Mouse (Mus musculus): ENCODE measurements around the gene E2f2. TPM values are rescaled to one million over a fixed set of nuclear protein-coding genes. Genes with fewer than 3 reads are reported as not detected.
A peak's percentile ranks its signal among the peaks of the same experiment; 100 is the strongest.

The E2f2 gene
- total and polyA plus RNA-seq, 2 experiments from 2014 or later, result 0.46 to 2.0 TPM

- TF ChIP-seq CTCF (IDR thresholded peaks at IDR 0.05), result no peak
- ATAC-seq (ENCODE audit: low FRiP score) (no peak), DNase-seq (ENCODE audit: low spot score) (no peak)
- Histone ChIP-seq H3K36me3 (ENCODE audit: insufficient read depth, low read length) (no peaks in the 10 kb centered on the region), H3K9me3 (ENCODE audit: low read length) (no peaks in the 10 kb centered on the region), H3K4me1 (ENCODE audit: insufficient read depth, low read length) (no peaks in the 10 kb centered on the region), H3K27ac (ENCODE audit: low read depth, low read length) (no peak overlapping the region), H3K9ac (replicated peaks; ENCODE audit: low read length, poor library complexity, severe bottlenecking) (no peak overlapping the region), H3K4me3 (ENCODE audit: low read depth, low read length) (no peak overlapping the region), H3K4me2 (ENCODE audit: low read depth, low read length, poor library complexity, severe bottlenecking) (no peak overlapping the region), H3K27me3 (ENCODE audit: insufficient read depth, low read length) (no peaks in the 10 kb centered on the region)
- 87% methylated on average over 23 of the region's 23 CpGs for WGBS
These were observed 14.7 kb downstream of the E2f2 start for GRCm38 (mm10) chr4:136186739-136187472.

- DNase-seq (ENCODE audit: low spot score) (no peak), ATAC-seq (ENCODE audit: low FRiP score) (no peak)
- Histone ChIP-seq H3K4me3 (ENCODE audit: low read depth, low read length) (no peak overlapping the region), H3K4me2 (ENCODE audit: low read depth, low read length, poor library complexity, severe bottlenecking) (no peak overlapping the region), H3K36me3 (ENCODE audit: insufficient read depth, low read length) (no peaks in the 10 kb centered on the region), H3K9me3 (ENCODE audit: low read length) (no peaks in the 10 kb centered on the region), H3K4me1 (ENCODE audit: insufficient read depth, low read length) (no peaks in the 10 kb centered on the region), H3K27ac (ENCODE audit: low read depth, low read length) (no peak overlapping the region), H3K9ac (replicated peaks; ENCODE audit: low read length, poor library complexity, severe bottlenecking) (no peak overlapping the region), H3K27me3 (ENCODE audit: insufficient read depth, low read length) (no peaks in the 10 kb centered on the region)
- WGBS, result 83% methylated on average over 6 of the region's 6 CpGs
- TF ChIP-seq CTCF (IDR thresholded peaks at IDR 0.05), result peak; percentile 21; the same call in 1 of the 2 replicates
These were observed 17.0 kb downstream of the E2f2 start for GRCm38 (mm10) chr4:136188973-136189737.

DNA sequence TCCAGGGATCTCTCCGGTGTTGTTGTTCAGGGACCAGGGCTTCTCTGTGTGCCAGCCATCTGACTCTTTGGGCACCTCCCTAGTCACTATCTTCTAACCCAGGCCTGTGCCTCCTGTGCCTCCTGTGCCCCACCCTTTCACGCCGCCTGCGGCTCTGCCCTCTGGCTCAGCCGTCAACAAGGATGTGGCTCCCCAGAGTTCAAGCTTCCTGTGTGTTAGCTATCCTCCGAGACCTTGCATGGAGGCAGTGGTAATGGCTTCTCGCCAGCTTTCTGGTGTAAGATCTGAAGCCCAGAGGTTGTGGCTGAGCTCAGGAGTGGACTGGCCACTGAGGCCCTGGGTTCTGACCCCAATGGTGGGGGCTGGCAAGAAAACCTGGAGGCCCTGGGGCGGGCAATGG lies 17.7 kb downstream of the E2f2 start:
- H3K27me3 ChIP-seq (ENCODE audit: insufficient read depth, low read length), result no peaks in the 10 kb centered on the region
- TF ChIP-seq CTCF (IDR thresholded peaks at IDR 0.05), result no peak
- H3K36me3 ChIP-seq (ENCODE audit: insufficient read depth, low read length), result no peaks in the 10 kb centered on the region
- H3K4me1 ChIP-seq (ENCODE audit: insufficient read depth, low read length), result no peaks in the 10 kb centered on the region
- no peak for DNase-seq (ENCODE audit: low spot score)
- WGBS, result 91% methylated on average over 8 of the region's 8 CpGs
- no peak overlapping the region for H3K4me2 ChIP-seq (ENCODE audit: low read depth, low read length, poor library complexity, severe bottlenecking)
- H3K9ac ChIP-seq (replicated peaks; ENCODE audit: low read length, poor library complexity, severe bottlenecking), result no peak overlapping the region
- H3K4me3 ChIP-seq (ENCODE audit: low read depth, low read length), result no peak overlapping the region
- H3K27ac ChIP-seq (ENCODE audit: low read depth, low read length), result no peak overlapping the region
- H3K9me3 ChIP-seq (ENCODE audit: low read length), result no peaks in the 10 kb centered on the region
- ATAC-seq (ENCODE audit: low FRiP score), result no peak

GRCm38 (mm10) chr4:136193571-136193970 lies 21.4 kb downstream of the E2f2 start:
- Histone ChIP-seq H3K4me2 (ENCODE audit: low read depth, low read length, poor library complexity, severe bottlenecking) (no peak overlapping the region), H3K9me3 (ENCODE audit: low read length) (no peaks in the 10 kb centered on the region), H3K4me3 (ENCODE audit: low read depth, low read length) (no peak overlapping the region), H3K27me3 (ENCODE audit: insufficient read depth, low read length) (no peaks in the 10 kb centered on the region), H3K4me1 (ENCODE audit: insufficient read depth, low read length) (no peaks in the 10 kb centered on the region), H3K9ac (replicated peaks; ENCODE audit: low read length, poor library complexity, severe bottlenecking) (no peak overlapping the region), H3K27ac (ENCODE audit: low read depth, low read length) (no peak overlapping the region), H3K36me3 (ENCODE audit: insufficient read depth, low read length) (no peaks in the 10 kb centered on the region)
- TF ChIP-seq CTCF (IDR thresholded peaks at IDR 0.05), result no peak
- DNase-seq (ENCODE audit: low spot score) (no peak), ATAC-seq (ENCODE audit: low FRiP score) (no peak)
- 88% methylated on average over 3 of the region's 3 CpGs for WGBS

DNA sequence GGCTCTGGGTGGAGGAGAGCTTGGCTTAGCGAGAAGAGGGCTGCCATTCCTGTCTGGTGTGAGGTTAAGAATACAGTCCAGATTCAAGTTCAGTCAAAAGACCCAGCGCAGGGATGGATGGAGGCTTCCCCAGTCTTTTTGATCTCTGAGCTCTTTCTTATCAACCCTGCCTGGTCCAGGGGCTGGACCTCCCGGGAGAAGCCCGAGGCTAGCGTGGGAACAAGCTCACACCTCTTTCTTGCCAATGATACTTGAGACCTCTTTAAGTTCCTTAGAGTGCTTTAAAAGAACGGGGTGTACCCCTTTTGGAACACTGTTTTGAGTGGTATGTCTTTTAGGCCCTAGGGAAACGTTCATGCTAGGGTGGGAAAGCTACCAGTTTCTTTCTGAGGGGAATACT lies 22.8 kb downstream of the E2f2 start:
- DNase-seq (ENCODE audit: low spot score) (no peak), ATAC-seq (ENCODE audit: low FRiP score) (no peak)
- Histone ChIP-seq H3K27ac (ENCODE audit: low read depth, low read length) (no peak overlapping the region), H3K9me3 (ENCODE audit: low read length) (no peaks in the 10 kb centered on the region), H3K27me3 (ENCODE audit: insufficient read depth, low read length) (no peaks in the 10 kb centered on the region), H3K4me2 (ENCODE audit: low read depth, low read length, poor library complexity, severe bottlenecking) (no peak overlapping the region), H3K4me3 (ENCODE audit: low read depth, low read length) (no peak overlapping the region), H3K9ac (replicated peaks; ENCODE audit: low read length, poor library complexity, severe bottlenecking) (no peak overlapping the region), H3K4me1 (ENCODE audit: insufficient read depth, low read length) (no peaks in the 10 kb centered on the region), H3K36me3 (ENCODE audit: insufficient read depth, low read length) (no peaks in the 10 kb centered on the region)
- TF ChIP-seq CTCF (IDR thresholded peaks at IDR 0.05), result no peak
- 77% methylated on average over 7 of the region's 7 CpGs for WGBS

- H3K27ac ChIP-seq (ENCODE audit: low read depth, low read length), result no peak overlapping the region
- no peaks in the 10 kb centered on the region for H3K9me3 ChIP-seq (ENCODE audit: low read length)
- no peak overlapping the region for H3K4me3 ChIP-seq (ENCODE audit: low read depth, low read length)
- no peaks in the 10 kb centered on the region for H3K4me1 ChIP-seq (ENCODE audit: insufficient read depth, low read length)
- ATAC-seq (ENCODE audit: low FRiP score), result no peak
- DNase-seq (ENCODE audit: low spot score), result no peak
- H3K27me3 ChIP-seq (ENCODE audit: insufficient read depth, low read length), result no peaks in the 10 kb centered on the region
- TF ChIP-seq CTCF (IDR thresholded peaks at IDR 0.05), result no peak
- H3K9ac ChIP-seq (replicated peaks; ENCODE audit: low read length, poor library complexity, severe bottlenecking), result no peak overlapping the region
- 76% methylated on average over 9 of the region's 9 CpGs for WGBS
- H3K36me3 ChIP-seq (ENCODE audit: insufficient read depth, low read length), result no peaks in the 10 kb centered on the region
- H3K4me2 ChIP-seq (ENCODE audit: low read depth, low read length, poor library complexity, severe bottlenecking), result no peak overlapping the region
These were observed 23.4 kb downstream of the E2f2 start for GRCm38 (mm10) chr4:136195629-136196028.
